Mouse (Mus musculus) CD4-positive naive resting alpha-beta T cell, adult 57 days (primary cell): Measurements from ENCODE around the gene Gm44790. TPM values are rescaled to one million over a fixed set of nuclear protein-coding genes. Genes with fewer than 3 reads are reported as not detected.

ENCODE experiments used
- total RNA-seq: library from RNA; stranded (reverse); gene quantifications from one replicate; pipeline ENCODE4 v1.2.4, GENCODE M21; 2023

Gm44790 gene
- 4.8 TPM for total RNA-seq

DNA sequence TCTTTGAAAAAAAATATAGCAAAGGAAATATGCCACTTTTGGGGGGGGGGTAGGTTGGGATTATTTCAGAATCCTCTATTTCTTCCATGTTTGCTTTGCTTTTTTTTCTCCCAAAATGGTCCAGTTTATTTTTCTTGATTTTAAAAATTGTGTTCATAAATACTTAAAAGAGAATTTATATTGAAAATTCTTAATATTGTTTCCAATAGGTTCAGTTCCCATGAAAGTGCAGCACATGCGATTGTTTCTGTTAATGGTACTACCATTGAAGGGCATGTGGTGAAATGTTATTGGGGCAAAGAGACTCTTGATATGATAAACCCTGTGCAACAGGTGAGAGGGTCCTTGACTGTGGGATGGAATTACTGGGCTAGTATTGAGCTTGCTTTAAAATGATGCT is at the start of gene Gm44790:
Gene Gm44790 (plus strand): TSS at position 301 of the 400 bp plus-strand sequence.

GRCm38 (mm10) chr6:86396581-86397256 is 29.7 kb upstream of the Gm44790 start, which contains the start of gene Pcyox1:
TSS of gene Pcyox1 (minus strand) at chr6:86397154.

GRCm38 (mm10) chr6:86404100-86404861 is 22.2 kb upstream of the Gm44790 start, which contains the start of gene Tia1:
TSS of gene Tia1 (plus strand) at chr6:86404219.

GRCm38 (mm10) chr6:86438272-86439118 is 12.0 kb downstream of the Gm44790 start, which contains the start of gene C87436:
TSS of gene C87436 (plus strand) at chr6:86438374.

Other genes starting within 250 kb of the Gm44790 start
- gene Tgfa, start 231.4 kb upstream of the Gm44790 start, total RNA-seq = not detected
- gene Fam136a, start 61.0 kb upstream of the Gm44790 start, total RNA-seq = 14.2 TPM
- gene Snrpg, start 55.4 kb upstream of the Gm44790 start, total RNA-seq = 217 TPM
- gene Pcyox1, start 29.5 kb upstream of the Gm44790 start, total RNA-seq = 8.6 TPM
- gene Tia1, start 22.4 kb upstream of the Gm44790 start, total RNA-seq = 68.8 TPM
- 41.8 TPM for gene C87436, start 11.7 kb downstream of the Gm44790 start, total RNA-seq
- gene Pcbp1, start 99.7 kb downstream of the Gm44790 start, total RNA-seq = 239 TPM
- 1.0 TPM for gene Asprv1, start 201.5 kb downstream of the Gm44790 start, total RNA-seq
- 56.9 TPM for gene Mxd1, start 242.5 kb downstream of the Gm44790 start, total RNA-seq